Mouse (Mus musculus) spleen, adult 2 months (tissue): ENCODE results near the gene Asic2.

Experiments used
- CTCF ChIP-seq: fragments of 200-500 bp; IDR thresholded peaks from 2 replicates; pipeline ENCODE4 v1.5.1; 2011; ENCODE audit warnings: mild to moderate bottlenecking, inconsistent platforms; ENCODE audit not compliant: insufficient read depth, insufficient read length, insufficient replicate concordance; ENCODE audit errors: extremely low read depth
- POLR2A ChIP-seq: fragments of 200-500 bp; IDR thresholded peaks from 2 replicates; pipeline ENCODE4 v1.6.1; 2011; ENCODE audit warnings: low read depth, low read length, inconsistent platforms

- TF ChIP-seq CTCF (no peak), POLR2A (no peak)
These were observed 127.3 kb downstream of the Asic2 start for GRCm38 (mm10) chr11:81841001-81841400.
